Comparison of ENCODE assay signal across 10 mouse cellular contexts in the genomic region with DNA sequence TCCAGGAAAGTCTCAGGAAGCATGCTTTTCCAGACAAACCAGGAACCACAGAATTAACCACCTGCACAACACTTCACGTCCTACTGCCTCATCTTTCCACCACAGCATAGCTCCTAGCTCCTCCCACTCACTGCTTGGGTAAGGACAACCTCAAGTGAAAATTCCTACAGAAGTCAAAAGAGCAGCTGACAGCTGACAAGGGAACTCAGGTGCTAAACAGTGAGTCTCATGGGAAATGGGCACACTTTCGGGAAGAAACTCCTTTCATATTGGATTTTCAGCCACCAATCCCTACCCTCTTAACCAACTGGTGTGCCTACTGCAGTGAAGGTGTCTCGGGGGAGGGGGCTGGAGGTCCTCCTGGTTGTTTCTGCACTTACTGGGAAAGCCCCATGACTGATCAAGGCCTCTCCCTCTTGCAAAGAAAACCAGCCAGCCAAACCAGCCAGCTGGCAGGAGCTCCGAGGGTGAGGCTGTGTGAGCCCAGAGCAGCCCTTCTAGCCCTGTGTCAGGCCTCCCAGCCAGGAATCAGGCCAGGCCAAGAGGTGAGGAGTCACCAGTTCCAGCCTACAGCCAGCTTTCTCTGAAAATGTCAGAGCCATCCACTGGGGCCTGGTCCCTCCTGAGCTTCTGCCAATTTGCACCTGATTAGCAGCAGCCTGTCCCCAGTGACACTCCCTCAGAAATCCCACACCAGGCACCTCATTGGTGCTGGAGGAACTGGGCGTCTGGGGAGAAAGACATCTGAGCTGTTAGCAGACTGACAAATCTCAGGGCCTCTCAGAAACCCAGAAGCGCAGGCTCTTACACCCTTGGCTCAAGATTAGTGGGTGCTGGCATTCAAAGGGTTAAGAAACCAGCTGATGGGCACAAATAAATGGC. TPM values are rescaled to one million over a fixed set of nuclear protein-coding genes. Genes with fewer than 3 reads are reported as not detected.
DNase-seq lines count a peak whose midpoint lies in the region; ATAC-seq lines count a peak whose summit lies in the region.
"Had no signal": no experiment of that assay in that cellular context is flagged by ENCODE, and none has a peak within 500 bp of the region (broad histone marks: within the 10 kb centered on the region; RNA-seq: fewer than 3 reads in every experiment).

No protein-coding gene starts in this region.

- peaks cover 9% of the 10 kb centered on the region for H3K4me1 ChIP-seq in forebrain, embryonic 10.5 days
- peaks cover 7% of the 10 kb centered on the region; the same call in 1 of the 2 replicates for H3K4me1 ChIP-seq in forebrain, embryonic 14.5 days (ENCODE audit: control insufficient read depth, insufficient read depth, low read length)
- no peaks in the 10 kb centered on the region for H3K4me1 ChIP-seq in intestine, embryonic 16.5 days (ENCODE audit: control insufficient read depth, insufficient read depth, low read length)

- DNase-seq in forebrain, embryonic 10.5 days (ENCODE audit: extremely low spot score, low spot score) = no peak
- no peak for DNase-seq in forebrain, embryonic 14.5 days (ENCODE audit: low spot score)
- DNase-seq in urinary bladder, postnatal 14 days (ENCODE audit: low spot score) = peak; percentile 33
- no peak for DNase-seq in urinary bladder, postnatal 10 days (ENCODE audit: low spot score)
- DNase-seq in heart, adult 8-10 months (ENCODE audit: low spot score) = peak; percentile 44
- no peak for DNase-seq in natural killer cell, adult 2 months (ENCODE audit: low spot score in 2 of 2)
- DNase-seq in thymus, postnatal 4 days = no peak
- DNase-seq: kidney, adult 18-20 months had no signal

- 52% methylated on average over 6 of the region's 6 CpGs for WGBS in forebrain, embryonic 10.5 days
- WGBS in forebrain, embryonic 14.5 days = 54% methylated on average over 6 of the region's 6 CpGs
- WGBS in intestine, embryonic 16.5 days = 61% methylated on average over 6 of the region's 6 CpGs

- no peak overlapping the region for H3K4me3 ChIP-seq in forebrain, embryonic 10.5 days
- H3K4me3 ChIP-seq in forebrain, embryonic 14.5 days (ENCODE audit: low read depth, low read length) = no peak overlapping the region
- H3K4me3 ChIP-seq in intestine, embryonic 16.5 days (ENCODE audit: low read length) = no peak overlapping the region

- ATAC-seq in forebrain, embryonic 14.5 days = no peak
- no peak for ATAC-seq in intestine, embryonic 16.5 days

- H3K9me3 ChIP-seq in forebrain, embryonic 10.5 days = no peaks in the 10 kb centered on the region
- no peaks in the 10 kb centered on the region for H3K9me3 ChIP-seq in forebrain, embryonic 14.5 days (replicated peaks; ENCODE audit: control insufficient read depth, low read length)
- no peaks in the 10 kb centered on the region for H3K9me3 ChIP-seq in intestine, embryonic 16.5 days (ENCODE audit: control insufficient read depth, low read length)

- H3K36me3 ChIP-seq in forebrain, embryonic 10.5 days (replicated peaks) = no peaks in the 10 kb centered on the region
- H3K36me3 ChIP-seq in forebrain, embryonic 14.5 days (ENCODE audit: control insufficient read depth, insufficient read depth, low read length) = no peaks in the 10 kb centered on the region
- H3K36me3 ChIP-seq in intestine, embryonic 16.5 days (ENCODE audit: control insufficient read depth, insufficient read depth, low read length) = no peaks in the 10 kb centered on the region

- no peak overlapping the region for H3K4me2 ChIP-seq in forebrain, embryonic 14.5 days (ENCODE audit: low read length)
- H3K4me2 ChIP-seq in intestine, embryonic 16.5 days (ENCODE audit: low read depth, low read length) = no peak overlapping the region

- H3K27me3 ChIP-seq in forebrain, embryonic 10.5 days (ENCODE audit: poor library complexity, severe bottlenecking) = no peaks in the 10 kb centered on the region
- no peaks in the 10 kb centered on the region for H3K27me3 ChIP-seq in forebrain, embryonic 14.5 days (replicated peaks; ENCODE audit: control insufficient read depth, insufficient read depth, low read length)
- no peaks in the 10 kb centered on the region for H3K27me3 ChIP-seq in intestine, embryonic 16.5 days (replicated peaks; ENCODE audit: control insufficient read depth, insufficient read depth, low read length)

- H3K9ac ChIP-seq in forebrain, embryonic 14.5 days (ENCODE audit: low read length) = no peak overlapping the region
- no peak overlapping the region for H3K9ac ChIP-seq in intestine, embryonic 16.5 days (ENCODE audit: low read depth, low read length)

- 0 out of 2 replicates have a peak overlapping the region, but pooled peaks have one; percentile 25 for H3K27ac ChIP-seq in forebrain, embryonic 10.5 days
- no peak overlapping the region for H3K27ac ChIP-seq in forebrain, embryonic 14.5 days (ENCODE audit: low read depth, low read length)
- no peak overlapping the region for H3K27ac ChIP-seq in intestine, embryonic 16.5 days (ENCODE audit: low read length)
- H3K27ac ChIP-seq: macrophage had no signal

RNA-seq across cellular contexts. Expression of gene Dgki, which starts 22.9 kb away (rescaled TPM):
- 0.38 and 1.0 TPM in 2 replicates for polyA plus RNA-seq in forebrain, embryonic 10.5 days (2016; fragmentation: Nextera tagmentation; extraction: Ambion mirVana)
- polyA plus RNA-seq in forebrain, embryonic 14.5 days (2014; fragmentation: Nextera tagmentation; extraction: Ambion mirVana) = 3.8 and 7.5 TPM in 2 replicates
- 1 to 10 TPM in 1 of 4 experiments, under 1 TPM in 3; 0.11 to 1.3 (median 0.27) TPM for total RNA-seq in heart, adult 8-10 months (2022)
- polyA plus RNA-seq in intestine, embryonic 16.5 days (2015; fragmentation: Nextera tagmentation; extraction: Ambion mirVana) = 0.37 and 0.38 TPM in 2 replicates

Comparison
In these comparisons a context has a peak if more than half of its experiments do, and no peak if none do; other contexts are left out.
1. DNase-seq: peak in urinary bladder, postnatal 14 days (single experiment) and heart, adult 8-10 months (single experiment); none in forebrain, embryonic 10.5 days (single experiment), forebrain, embryonic 14.5 days (single experiment), urinary bladder, postnatal 10 days (single experiment), natural killer cell, adult 2 months (0 of 2) and thymus, postnatal 4 days (single experiment).